Mouse (Mus musculus) naive thymus-derived CD4-positive, alpha-beta T cell, adult 5 months (primary cell): Measurements from ENCODE around the gene Timm9. TPM values are rescaled to one million over a fixed set of nuclear protein-coding genes. Genes with fewer than 3 reads are reported as not detected.

Experiments used
- polyA plus RNA-seq: library from polyadenylated mRNA; unstranded; fragments of 100-300 nt; shearing (Covaris generic); gene quantifications from one replicate; pipeline ENCODE4 v1.2.1, GENCODE M21; 2017

Gene Timm9
- 57.1 TPM for polyA plus RNA-seq

DNA sequence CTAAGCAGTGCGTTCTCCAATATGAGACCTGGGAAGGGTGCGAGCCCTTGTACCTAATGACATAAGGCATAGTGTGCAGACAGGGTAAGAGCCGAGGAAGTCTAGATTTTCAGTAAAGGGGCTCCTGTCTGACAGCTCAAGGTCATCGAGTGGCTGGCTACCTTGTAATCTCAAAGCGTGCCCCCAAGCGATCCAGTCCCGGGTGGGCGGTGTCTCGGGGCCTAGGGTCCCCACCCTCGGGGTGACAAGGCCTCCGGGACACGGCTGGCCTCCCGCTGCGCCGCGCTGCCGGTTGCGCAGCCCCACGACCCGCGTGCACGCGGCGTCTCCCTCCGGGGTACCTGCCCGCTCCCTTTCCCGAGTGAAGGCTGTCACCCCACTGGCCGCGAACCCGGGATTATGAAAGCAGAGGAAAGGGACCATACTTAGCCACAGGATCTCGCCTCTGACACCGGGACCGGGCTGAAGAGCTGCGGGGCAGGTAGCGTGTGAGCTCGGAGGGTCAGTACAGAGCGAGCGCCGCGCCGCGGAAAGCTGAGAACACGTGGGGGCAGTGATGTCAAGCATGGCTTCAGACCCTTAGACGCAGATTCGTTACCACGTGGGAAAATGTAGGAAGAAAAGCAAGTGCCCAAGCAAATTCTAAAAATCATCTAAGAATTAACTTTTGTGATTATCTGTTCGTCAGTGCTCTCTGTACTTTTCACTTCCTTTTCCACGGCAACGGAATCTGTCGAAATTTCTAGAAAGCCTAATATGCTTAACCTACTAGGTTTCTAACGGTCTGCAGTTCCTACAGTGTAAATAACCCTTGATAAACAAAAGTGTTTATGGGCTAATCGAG lies at the start of gene Timm9, which contains the start of gene 2700049A03Rik:
Gene Timm9 (minus strand): TSS at position 555 of the 844 bp plus-strand sequence.
Gene 2700049A03Rik (plus strand): TSS at position 719 of the 844 bp plus-strand sequence.

DNA sequence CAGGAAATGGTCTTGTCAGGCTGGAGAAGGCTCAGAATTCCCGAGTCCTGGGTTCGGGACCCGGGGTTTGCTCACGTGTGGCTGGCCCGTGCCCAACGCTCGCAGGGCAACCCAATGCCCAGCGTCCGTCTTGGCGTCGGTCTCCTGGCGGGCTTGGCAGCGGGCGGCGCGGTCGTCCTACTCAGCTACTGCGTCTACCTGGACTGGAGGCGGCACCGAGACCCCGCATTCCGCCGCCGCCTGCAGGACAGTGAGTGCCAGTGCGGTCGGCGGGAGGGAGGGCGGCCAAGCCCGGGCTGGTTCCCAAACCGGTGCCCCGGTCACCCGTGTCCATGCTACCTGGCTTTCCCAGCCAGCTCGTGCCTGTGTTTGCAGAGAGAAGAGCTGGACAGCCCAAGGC lies 25.2 kb downstream of the Timm9 start, which contains the start of gene Tomm20l:
Gene Tomm20l (plus strand): TSS at position 98 of the 400 bp plus-strand sequence.

Other genes with a start within 250 kb of the Timm9 start
- gene Actr10, start 198.8 kb downstream of the Timm9 start, polyA plus RNA-seq, result 433 TPM
- gene Psma3, start 162.1 kb downstream of the Timm9 start, polyA plus RNA-seq, result 297 TPM
- gene Arid4a, start 120.7 kb downstream of the Timm9 start, polyA plus RNA-seq, result 231 TPM
- not detected for gene Tomm20l, start 25.3 kb downstream of the Timm9 start, polyA plus RNA-seq
- 14.5 TPM for gene 2700049A03Rik, start 164 bp upstream of the Timm9 start, polyA plus RNA-seq
- gene Dact1, start 173.2 kb upstream of the Timm9 start, polyA plus RNA-seq, result 0.19 TPM